Mouse (Mus musculus): Measurements from ENCODE around the gene Cpne5. TPM values are rescaled to one million over a fixed set of nuclear protein-coding genes. Genes with fewer than 3 reads are reported as not detected.

Gene Cpne5
- polyA plus RNA-seq, 1 experiment: 0.16 TPM

- TF ChIP-seq CEBPB (IDR thresholded peaks at IDR 0.05; ENCODE audit: low read depth): no peak
- Histone ChIP-seq H3K79me3 (ENCODE audit: low read depth) (no peaks in the 10 kb centered on the region), H3K27me3 (ENCODE audit: control insufficient read depth, insufficient read depth, insufficient read length) (peaks cover 43% of the 10 kb centered on the region), H3K36me3 (ENCODE audit: control insufficient read depth, insufficient read depth) (no peaks in the 10 kb centered on the region), H3K79me2 (ENCODE audit: control insufficient read depth, insufficient read depth) (no peaks in the 10 kb centered on the region), H3ac (ENCODE audit: control insufficient read depth, insufficient read length, low read depth) (no peak overlapping the region), H3K4me3 (ENCODE audit: insufficient read depth, poor library complexity, severe bottlenecking) (no peak overlapping the region)
These were observed 6.9 kb downstream of the Cpne5 start for GRCm38 (mm10) chr17:29231109-29231508.

GRCm38 (mm10) chr17:29220631-29221030 is 17.3 kb downstream of the Cpne5 start:
- TF ChIP-seq USF1 (IDR thresholded peaks at IDR 0.05; ENCODE audit: low read depth): no peak
- no peak for TF ChIP-seq MYOD1 (IDR thresholded peaks at IDR 0.05; ENCODE audit: control insufficient read depth, insufficient read length, low read depth)
- no peak for TF ChIP-seq MYOG (IDR thresholded peaks at IDR 0.05; ENCODE audit: control insufficient read depth, extremely low read depth, insufficient read length)
- no peak for TF ChIP-seq CTCF (IDR thresholded peaks at IDR 0.05; ENCODE audit: control insufficient read depth, insufficient read depth, insufficient read length)
- no peak for TF ChIP-seq MAX (IDR thresholded peaks at IDR 0.05)
- no peak for TF ChIP-seq FOSL1 (IDR thresholded peaks at IDR 0.05; ENCODE audit: insufficient read depth, low read length, poor library complexity, severe bottlenecking)
- no peak for TF ChIP-seq CEBPB (IDR thresholded peaks at IDR 0.05; ENCODE audit: low read depth)
- no peak overlapping the region for H3K4me3 ChIP-seq (ENCODE audit: insufficient read depth, poor library complexity, severe bottlenecking)
- H3K36me3 ChIP-seq (ENCODE audit: control insufficient read depth, insufficient read depth): no peaks in the 10 kb centered on the region
- H3K79me2 ChIP-seq (ENCODE audit: control insufficient read depth, insufficient read depth): no peaks in the 10 kb centered on the region
- no peaks in the 10 kb centered on the region for H3K79me3 ChIP-seq (ENCODE audit: low read depth)
- H3K27me3 ChIP-seq (ENCODE audit: control insufficient read depth, insufficient read depth, insufficient read length): peaks cover 48% of the 10 kb centered on the region
- H3ac ChIP-seq (ENCODE audit: control insufficient read depth, insufficient read length, low read depth): no peak overlapping the region

- no peaks in the 10 kb centered on the region for H3K36me3 ChIP-seq (ENCODE audit: control insufficient read depth, insufficient read depth)
- H3K79me2 ChIP-seq (ENCODE audit: control insufficient read depth, insufficient read depth): no peaks in the 10 kb centered on the region
- H3K4me3 ChIP-seq (ENCODE audit: insufficient read depth, poor library complexity, severe bottlenecking): no peak overlapping the region
- TF ChIP-seq CEBPB (IDR thresholded peaks at IDR 0.05; ENCODE audit: low read depth) (no peak), MAX (IDR thresholded peaks at IDR 0.05) (no peak), MYOG (IDR thresholded peaks at IDR 0.05; ENCODE audit: control insufficient read depth, extremely low read depth, insufficient read length) (no peak), MYOD1 (IDR thresholded peaks at IDR 0.05; ENCODE audit: control insufficient read depth, insufficient read length, low read depth) (no peak), USF1 (IDR thresholded peaks at IDR 0.05; ENCODE audit: low read depth) (no peak), CTCF (IDR thresholded peaks at IDR 0.05; ENCODE audit: control insufficient read depth, insufficient read depth, insufficient read length) (no peak), FOSL1 (IDR thresholded peaks at IDR 0.05; ENCODE audit: insufficient read depth, low read length, poor library complexity, severe bottlenecking) (no peak)
- no peaks in the 10 kb centered on the region for H3K79me3 ChIP-seq (ENCODE audit: low read depth)
- peaks cover 50% of the 10 kb centered on the region for H3K27me3 ChIP-seq (ENCODE audit: control insufficient read depth, insufficient read depth, insufficient read length)
- no peak overlapping the region for H3ac ChIP-seq (ENCODE audit: control insufficient read depth, insufficient read length, low read depth)
These were observed 19.9 kb downstream of the Cpne5 start for GRCm38 (mm10) chr17:29218017-29218416.

- no peak overlapping the region for H3ac ChIP-seq (ENCODE audit: control insufficient read depth, insufficient read length, low read depth)
- H3K27me3 ChIP-seq (ENCODE audit: control insufficient read depth, insufficient read depth, insufficient read length): peaks cover 43% of the 10 kb centered on the region
- TF ChIP-seq MYOD1 (IDR thresholded peaks at IDR 0.05; ENCODE audit: control insufficient read depth, insufficient read length, low read depth): no peak
- no peak for TF ChIP-seq MAX (IDR thresholded peaks at IDR 0.05)
- no peak for TF ChIP-seq CEBPB (IDR thresholded peaks at IDR 0.05; ENCODE audit: low read depth)
- TF ChIP-seq USF1 (IDR thresholded peaks at IDR 0.05; ENCODE audit: low read depth): no peak
- no peak for TF ChIP-seq MYOG (IDR thresholded peaks at IDR 0.05; ENCODE audit: control insufficient read depth, extremely low read depth, insufficient read length)
- TF ChIP-seq CTCF (IDR thresholded peaks at IDR 0.05; ENCODE audit: control insufficient read depth, insufficient read depth, insufficient read length): no peak
- TF ChIP-seq FOSL1 (IDR thresholded peaks at IDR 0.05; ENCODE audit: insufficient read depth, low read length, poor library complexity, severe bottlenecking): no peak
- no peaks in the 10 kb centered on the region for H3K79me3 ChIP-seq (ENCODE audit: low read depth)
- no peaks in the 10 kb centered on the region for H3K79me2 ChIP-seq (ENCODE audit: control insufficient read depth, insufficient read depth)
- no peaks in the 10 kb centered on the region for H3K36me3 ChIP-seq (ENCODE audit: control insufficient read depth, insufficient read depth)
- no peak overlapping the region for H3K4me3 ChIP-seq (ENCODE audit: insufficient read depth, poor library complexity, severe bottlenecking)
These were observed 21.9 kb downstream of the Cpne5 start for GRCm38 (mm10) chr17:29216078-29216477.

GRCm38 (mm10) chr17:29214655-29215054 is 23.3 kb downstream of the Cpne5 start:
- TF ChIP-seq CTCF (IDR thresholded peaks at IDR 0.05; ENCODE audit: control insufficient read depth, insufficient read depth, insufficient read length): no peak
- no peak for TF ChIP-seq USF1 (IDR thresholded peaks at IDR 0.05; ENCODE audit: low read depth)
- no peaks in the 10 kb centered on the region for H3K36me3 ChIP-seq (ENCODE audit: control insufficient read depth, insufficient read depth)
- H3K79me3 ChIP-seq (ENCODE audit: low read depth): no peaks in the 10 kb centered on the region
- no peaks in the 10 kb centered on the region for H3K79me2 ChIP-seq (ENCODE audit: control insufficient read depth, insufficient read depth)
- no peak overlapping the region for H3K4me3 ChIP-seq (ENCODE audit: insufficient read depth, poor library complexity, severe bottlenecking)
- peaks cover 45% of the 10 kb centered on the region for H3K27me3 ChIP-seq (ENCODE audit: control insufficient read depth, insufficient read depth, insufficient read length)
- no peak overlapping the region for H3ac ChIP-seq (ENCODE audit: control insufficient read depth, insufficient read length, low read depth)

- TF ChIP-seq MYOD1 (IDR thresholded peaks at IDR 0.05; ENCODE audit: control insufficient read depth, insufficient read length, low read depth) (no peak), MAX (IDR thresholded peaks at IDR 0.05) (no peak), FOSL1 (IDR thresholded peaks at IDR 0.05; ENCODE audit: insufficient read depth, low read length, poor library complexity, severe bottlenecking) (no peak), USF1 (IDR thresholded peaks at IDR 0.05; ENCODE audit: low read depth) (no peak), MYOG (IDR thresholded peaks at IDR 0.05; ENCODE audit: control insufficient read depth, extremely low read depth, insufficient read length) (no peak), CTCF (IDR thresholded peaks at IDR 0.05; ENCODE audit: control insufficient read depth, insufficient read depth, insufficient read length) (no peak), CEBPB (IDR thresholded peaks at IDR 0.05; ENCODE audit: low read depth) (no peak)
- Histone ChIP-seq H3K79me2 (ENCODE audit: control insufficient read depth, insufficient read depth) (no peaks in the 10 kb centered on the region), H3K4me3 (ENCODE audit: insufficient read depth, poor library complexity, severe bottlenecking) (no peak overlapping the region)
These were observed 23.8 kb downstream of the Cpne5 start for GRCm38 (mm10) chr17:29214193-29214456.

More at GRCm38 (mm10) chr17:29214193-29214456, 23.8 kb downstream of the Cpne5 start:
- Histone ChIP-seq H3K36me3 (ENCODE audit: control insufficient read depth, insufficient read depth) (no peaks in the 10 kb centered on the region), H3K79me3 (ENCODE audit: low read depth) (no peaks in the 10 kb centered on the region), H3K27me3 (ENCODE audit: control insufficient read depth, insufficient read depth, insufficient read length) (peaks cover 45% of the 10 kb centered on the region), H3ac (ENCODE audit: control insufficient read depth, insufficient read length, low read depth) (no peak overlapping the region)

Measured in C2C12 (cell line).